Mouse (Mus musculus) spleen, adult 2 months (tissue): Measurements from ENCODE around the gene Adamts17. TPM values are rescaled to one million over a fixed set of nuclear protein-coding genes. Genes with fewer than 3 reads are reported as not detected.

ENCODE experiments used
- DNase-seq, 2 experiments: peaks; one replicate each; pipeline versions ENCODE4 v3.0.0 to v3.0.0-alpha.2; 2012 to 2021; ENCODE audit warnings: low spot score in 2 of 2, low read depth in 1 of 2
- H3K27ac ChIP-seq: fragments of 200-500 bp; 2 replicates; pipeline ENCODE4 v1.5.1; 2012; ENCODE audit warnings: low read length, inconsistent platforms; ENCODE audit not compliant: insufficient read depth
- H3K27me3 ChIP-seq: fragments of 200-500 bp; 2 replicates; pipeline ENCODE4 v1.6.1; 2012; ENCODE audit warnings: mild to moderate bottlenecking, moderate library complexity, low read length, inconsistent platforms; ENCODE audit not compliant: control insufficient read depth, insufficient read depth
- H3K36me3 ChIP-seq: fragments of 200-500 bp; 2 replicates; pipeline ENCODE4 v1.6.1; 2012; ENCODE audit warnings: mild to moderate bottlenecking, low read length, inconsistent platforms; ENCODE audit not compliant: control insufficient read depth, insufficient read depth
- H3K4me1 ChIP-seq: fragments of 200-500 bp; 2 replicates; pipeline ENCODE4 v1.6.1; 2011; ENCODE audit warnings: inconsistent platforms; ENCODE audit not compliant: control insufficient read depth, insufficient read depth, insufficient read length
- H3K4me3 ChIP-seq: fragments of 200-500 bp; 2 replicates; pipeline ENCODE4 v1.5.1; 2011; ENCODE audit warnings: mild to moderate bottlenecking, inconsistent platforms; ENCODE audit not compliant: insufficient read depth, insufficient read length; ENCODE audit errors: extremely low read depth
- CTCF ChIP-seq: fragments of 200-500 bp; IDR thresholded peaks from 2 replicates; pipeline ENCODE4 v1.5.1; 2011; ENCODE audit warnings: mild to moderate bottlenecking, inconsistent platforms; ENCODE audit not compliant: insufficient read depth, insufficient read length, insufficient replicate concordance; ENCODE audit errors: extremely low read depth
- POLR2A ChIP-seq: fragments of 200-500 bp; IDR thresholded peaks from 2 replicates; pipeline ENCODE4 v1.6.1; 2011; ENCODE audit warnings: low read depth, low read length, inconsistent platforms
- WGBS: fragments of 180-500 bp; shearing (Covaris S2); methylation state at CpG from one replicate; pipeline ENCODE4 v1.1.7; 2018; 5-methylcytosine and 5-hydroxymethylcytosine counted together
- polyA plus RNA-seq: library from polyadenylated mRNA; depleted of rRNA; stranded (reverse); fragments of >200 nt; gene quantifications from 2 replicates; pipeline ENCODE4 v1.2.3, GENCODE M21; 2012

Gene Adamts17
- polyA plus RNA-seq, 1 experiment = 0.29 TPM

DNA sequence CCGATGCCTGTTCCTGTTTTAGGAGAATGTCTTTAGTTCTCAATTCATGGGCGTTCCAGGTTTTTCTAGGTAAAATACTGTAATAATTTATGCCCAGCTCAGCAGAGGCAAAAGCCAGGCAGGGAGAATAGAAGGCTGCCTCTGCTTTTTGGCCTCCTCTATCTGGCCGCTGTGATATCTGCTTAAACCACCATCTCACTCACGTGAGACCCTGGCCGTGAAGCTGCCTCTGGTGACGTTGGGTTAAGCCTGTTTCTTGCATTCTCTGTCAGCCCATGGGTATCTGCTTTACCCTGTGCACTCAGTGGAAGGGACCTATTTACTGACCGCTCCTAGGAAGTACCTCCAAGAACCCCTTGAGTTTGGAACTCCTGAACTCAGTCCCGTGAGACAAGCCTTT, 187.7 kb downstream of the Adamts17 start:
- H3K27ac ChIP-seq = no peak overlapping the region
- TF ChIP-seq POLR2A (no peak), CTCF (no peak)
- no peaks in the 10 kb centered on the region for H3K36me3 ChIP-seq
- H3K27me3 ChIP-seq = no peaks in the 10 kb centered on the region
- H3K4me1 ChIP-seq = no peaks in the 10 kb centered on the region
- DNase-seq = no peak
- H3K4me3 ChIP-seq = no peak overlapping the region
- 87% methylated on average over 8 of the region's 8 CpGs for WGBS

DNA sequence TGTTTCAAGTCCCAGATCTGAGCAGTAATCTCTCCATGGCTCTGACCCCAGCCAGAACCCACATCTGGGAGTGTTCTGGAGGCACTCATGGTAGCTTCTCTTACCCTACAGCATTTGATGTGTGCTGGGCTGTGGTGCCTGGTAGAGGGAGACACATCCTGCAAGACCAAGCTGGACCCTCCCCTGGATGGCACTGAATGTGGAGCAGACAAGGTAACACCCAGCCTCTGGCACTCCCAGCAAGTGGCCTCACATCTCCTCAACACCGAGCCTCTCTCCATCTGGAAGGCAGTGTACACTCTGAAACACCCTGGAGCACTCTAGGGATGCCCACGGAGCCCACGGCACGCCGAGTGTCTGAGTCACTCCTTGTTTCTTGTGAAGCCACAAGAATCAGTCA, 188.2 kb downstream of the Adamts17 start:
- Histone ChIP-seq H3K27me3 (no peaks in the 10 kb centered on the region), H3K4me1 (no peaks in the 10 kb centered on the region), H3K27ac (no peak overlapping the region), H3K36me3 (no peaks in the 10 kb centered on the region), H3K4me3 (no peak overlapping the region)
- no peak for DNase-seq
- 96% methylated on average over 5 of the region's 5 CpGs for whole genome bisulfite sequencing
- TF ChIP-seq POLR2A (no peak), CTCF (no peak)

DNA sequence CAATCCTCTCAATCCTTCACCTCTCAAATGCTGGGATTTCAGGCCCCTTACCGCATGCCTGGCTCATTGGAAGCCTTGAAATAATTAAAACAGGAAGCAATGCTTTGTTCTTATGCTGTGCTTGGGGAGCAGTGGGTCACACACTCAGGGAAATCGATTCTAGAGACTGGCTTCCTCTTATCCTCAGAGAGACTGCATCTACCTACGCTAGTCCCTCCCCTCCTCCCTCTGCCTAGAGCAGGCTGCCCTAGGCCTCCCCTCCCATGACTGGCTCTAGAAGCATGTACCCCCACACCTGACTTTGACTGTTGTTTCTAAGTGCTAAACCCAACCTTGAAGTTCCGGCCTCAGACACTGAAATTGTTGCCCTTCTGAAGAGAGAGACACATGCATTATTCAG, 189.4 kb downstream of the Adamts17 start:
- TF ChIP-seq CTCF (no peak), POLR2A (no peak)
- WGBS = 47% methylated on average over 4 of the region's 4 CpGs

DNA sequence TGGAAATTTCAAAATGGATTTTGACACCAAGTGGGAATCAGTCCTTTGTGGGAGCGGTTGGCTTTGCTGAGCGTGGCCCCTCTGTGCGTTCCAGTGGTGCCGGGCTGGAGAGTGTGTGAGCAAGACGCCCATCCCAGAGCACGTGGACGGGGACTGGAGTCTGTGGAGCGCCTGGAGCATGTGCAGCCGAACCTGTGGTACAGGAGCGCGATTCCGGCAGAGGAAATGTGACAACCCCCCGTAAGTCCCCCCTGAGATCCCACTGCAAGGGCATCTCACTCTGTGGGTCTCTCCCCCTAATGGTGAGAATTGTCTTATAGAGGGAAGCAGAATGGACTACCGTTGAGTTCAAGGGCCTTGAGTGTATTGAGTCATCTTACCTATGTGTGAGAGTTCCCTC, 189.9 kb downstream of the Adamts17 start:
- Histone ChIP-seq H3K27ac (no peak overlapping the region), H3K4me1 (no peaks in the 10 kb centered on the region), H3K36me3 (no peaks in the 10 kb centered on the region), H3K4me3 (no peak overlapping the region), H3K27me3 (no peaks in the 10 kb centered on the region)
- no peak for TF ChIP-seq CTCF
- no peak for TF ChIP-seq POLR2A
- no peak for DNase-seq
- 93% methylated on average over 14 of the region's 14 CpGs for WGBS

More for the DNA sequence above, 189.4 kb downstream of the Adamts17 start:
- Histone ChIP-seq H3K27me3 (no peaks in the 10 kb centered on the region), H3K4me1 (no peaks in the 10 kb centered on the region), H3K36me3 (no peaks in the 10 kb centered on the region), H3K27ac (no peak overlapping the region), H3K4me3 (no peak overlapping the region)
- DNase-seq = no peak

DNA sequence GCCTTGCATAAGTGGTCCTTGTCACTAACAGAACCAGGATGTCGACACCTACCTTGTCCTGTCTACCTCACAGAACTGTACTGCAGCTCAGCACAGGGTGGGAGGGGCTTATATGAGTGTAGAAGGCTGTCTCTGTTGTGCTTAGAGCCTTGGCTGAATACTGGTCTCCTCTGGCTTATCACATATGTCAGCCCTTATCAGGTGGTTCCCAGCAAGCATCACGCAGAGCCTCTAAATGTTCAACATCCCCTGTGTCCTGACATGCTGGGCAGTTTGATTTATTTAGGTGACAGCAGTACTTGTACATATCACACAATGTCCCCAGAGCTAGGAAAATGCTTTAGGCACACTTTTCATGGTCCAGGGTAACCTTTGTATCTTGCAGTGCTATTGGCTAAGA, 191.7 kb downstream of the Adamts17 start:
- no peak overlapping the region for H3K4me3 ChIP-seq
- TF ChIP-seq CTCF = no peak
- TF ChIP-seq POLR2A = no peak
- H3K4me1 ChIP-seq = no peaks in the 10 kb centered on the region
- WGBS = 88% methylated on average over 2 of the region's 2 CpGs
- no peak for DNase-seq
- H3K27me3 ChIP-seq = no peaks in the 10 kb centered on the region
- H3K36me3 ChIP-seq = no peaks in the 10 kb centered on the region
- no peak overlapping the region for H3K27ac ChIP-seq

DNA sequence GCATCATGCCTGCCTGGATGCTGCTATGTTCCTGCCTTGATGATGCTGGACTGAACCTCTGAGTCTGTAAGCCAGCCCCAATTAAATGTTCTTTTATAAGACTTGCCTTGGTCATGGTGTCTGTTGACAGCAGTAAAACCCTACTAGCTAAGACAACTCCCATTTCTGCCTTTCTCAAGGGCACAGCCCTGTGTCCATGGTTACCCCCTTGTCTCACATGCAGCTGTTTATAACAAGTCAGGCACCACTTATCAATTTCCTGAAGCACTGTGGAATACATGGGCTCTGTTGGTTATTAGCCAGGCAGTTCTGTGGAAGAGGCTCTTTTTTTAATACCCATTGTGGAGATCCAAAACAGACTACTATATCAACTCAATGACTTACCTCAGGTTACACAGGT, 193.1 kb downstream of the Adamts17 start:
- Histone ChIP-seq H3K36me3 (no peaks in the 10 kb centered on the region), H3K27me3 (no peaks in the 10 kb centered on the region), H3K27ac (no peak overlapping the region), H3K4me1 (no peaks in the 10 kb centered on the region), H3K4me3 (no peak overlapping the region)
- TF ChIP-seq POLR2A = no peak
- no peak for TF ChIP-seq CTCF
- no peak for DNase-seq

DNA sequence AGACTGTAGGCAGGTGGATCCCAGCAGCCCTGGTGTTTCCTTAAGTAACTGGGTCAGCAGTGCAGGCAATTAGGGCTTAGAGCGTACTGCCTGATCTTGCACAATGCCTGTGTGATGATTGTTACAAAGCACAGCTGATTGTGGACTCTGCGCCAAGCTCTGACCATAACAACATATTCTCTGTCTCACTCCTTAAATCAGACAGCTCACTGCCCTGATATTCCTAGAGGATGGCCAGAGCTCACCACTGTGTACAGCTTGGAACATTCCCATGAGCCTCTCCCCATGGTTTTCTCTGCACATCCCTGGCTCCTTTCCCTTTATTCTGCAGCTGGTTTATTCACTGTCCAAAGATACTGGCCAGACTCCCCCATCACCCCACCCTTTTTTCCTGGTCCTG, 194.8 kb downstream of the Adamts17 start:
- H3K27me3 ChIP-seq = no peaks in the 10 kb centered on the region
- WGBS = 96% methylated on average over 2 of the region's 2 CpGs
- H3K27ac ChIP-seq = no peak overlapping the region
- H3K4me3 ChIP-seq = no peak overlapping the region
- no peaks in the 10 kb centered on the region for H3K4me1 ChIP-seq
- no peak for DNase-seq
- no peak for TF ChIP-seq POLR2A
- no peak for TF ChIP-seq CTCF
- H3K36me3 ChIP-seq = no peaks in the 10 kb centered on the region
